Mouse (Mus musculus) heart, adult 2 months (tissue): ENCODE measurements around the gene Sec14l1.

Source experiments
- CTCF ChIP-seq: fragments of 200-600 bp; IDR thresholded peaks from 2 replicates; pipeline ENCODE4 v1.8.1; 2022; ENCODE audit warnings: antibody characterized with exemption, mild to moderate bottlenecking, moderate library complexity
- EP300 ChIP-seq: fragments of 200-500 bp; IDR thresholded peaks from 2 replicates; pipeline ENCODE4 v1.6.1; 2011; ENCODE audit warnings: low read depth, low read length, control low read depth; ENCODE audit not compliant: insufficient read depth

DNA sequence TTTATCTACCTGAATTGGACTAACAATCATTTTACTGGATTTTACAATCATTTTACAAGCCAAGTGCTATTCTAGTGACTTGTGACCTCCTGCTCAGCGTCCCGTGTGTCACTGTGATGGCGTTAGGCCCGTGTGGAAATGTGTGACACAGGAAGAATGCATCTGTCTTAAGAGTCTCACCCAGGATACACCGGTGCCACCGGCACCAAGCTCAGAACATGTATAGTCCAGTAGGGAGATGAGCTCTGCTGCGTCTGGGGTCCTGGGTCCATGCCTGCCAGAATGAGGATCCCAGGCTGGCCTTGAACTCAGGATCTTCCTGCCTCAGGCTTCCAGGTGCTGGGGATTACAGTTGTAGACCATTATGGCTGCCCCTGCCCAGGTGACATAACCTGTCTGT lies 2.8 kb downstream of the Sec14l1 start:
- TF ChIP-seq CTCF (no peak), EP300 (no peak)
